Mouse (Mus musculus) adrenal gland, adult (tissue): ENCODE results near the gene Ecel1.

Source experiments
- DNase-seq, 2 experiments: peaks; one replicate each; pipeline ENCODE4 v3.0.0; 2022 to 2023; ENCODE audit warnings: low spot score in 1 of 2; ENCODE audit not compliant: inconsistent age in 2 of 2

The Ecel1 gene

DNA sequence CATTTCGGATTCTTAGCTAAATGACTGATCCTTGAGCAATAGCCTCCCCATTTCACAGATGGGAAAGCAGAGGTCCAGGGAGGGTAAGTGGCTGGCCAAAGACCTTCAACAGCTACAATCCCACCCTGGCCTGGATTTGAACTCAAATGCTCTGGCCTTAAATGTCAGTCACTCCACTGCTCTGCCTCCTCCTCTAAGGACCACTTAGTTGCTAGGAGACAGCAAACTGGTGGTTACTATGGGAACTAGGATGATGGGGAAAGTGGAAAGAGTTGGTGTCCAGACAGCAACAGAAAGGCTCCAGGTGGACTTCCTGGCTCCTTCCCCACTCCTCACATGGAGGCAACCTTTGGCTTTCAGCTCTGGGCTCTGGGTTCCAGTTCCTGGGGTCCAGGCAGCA, 15.0 kb upstream of the Ecel1 start:
- no peak for DNase-seq

DNA sequence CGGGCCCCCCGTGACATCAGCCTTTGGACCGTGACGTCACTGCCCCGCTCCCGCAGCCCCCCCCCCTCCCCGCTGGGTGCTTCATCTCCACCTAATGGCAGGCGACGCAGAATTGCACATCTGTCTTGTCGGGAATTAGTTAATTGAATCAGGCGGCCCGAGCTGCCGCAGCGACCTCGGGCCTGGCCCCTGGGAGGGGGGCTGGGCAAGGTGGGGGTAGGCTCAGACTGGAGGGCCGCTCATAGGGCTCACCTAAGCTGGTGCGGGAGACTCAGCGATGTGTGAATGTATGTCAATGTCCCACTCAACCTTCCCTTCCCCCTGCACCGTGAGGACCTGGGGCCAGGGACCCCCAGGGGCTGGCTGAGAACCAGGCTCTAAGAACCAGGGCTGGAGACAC, 14.1 kb upstream of the Ecel1 start:
- no peak for DNase-seq

- no peak for DNase-seq
Measured at GRCm38 (mm10) chr1:87164796-87165184, 8.5 kb upstream of the Ecel1 start.

DNA sequence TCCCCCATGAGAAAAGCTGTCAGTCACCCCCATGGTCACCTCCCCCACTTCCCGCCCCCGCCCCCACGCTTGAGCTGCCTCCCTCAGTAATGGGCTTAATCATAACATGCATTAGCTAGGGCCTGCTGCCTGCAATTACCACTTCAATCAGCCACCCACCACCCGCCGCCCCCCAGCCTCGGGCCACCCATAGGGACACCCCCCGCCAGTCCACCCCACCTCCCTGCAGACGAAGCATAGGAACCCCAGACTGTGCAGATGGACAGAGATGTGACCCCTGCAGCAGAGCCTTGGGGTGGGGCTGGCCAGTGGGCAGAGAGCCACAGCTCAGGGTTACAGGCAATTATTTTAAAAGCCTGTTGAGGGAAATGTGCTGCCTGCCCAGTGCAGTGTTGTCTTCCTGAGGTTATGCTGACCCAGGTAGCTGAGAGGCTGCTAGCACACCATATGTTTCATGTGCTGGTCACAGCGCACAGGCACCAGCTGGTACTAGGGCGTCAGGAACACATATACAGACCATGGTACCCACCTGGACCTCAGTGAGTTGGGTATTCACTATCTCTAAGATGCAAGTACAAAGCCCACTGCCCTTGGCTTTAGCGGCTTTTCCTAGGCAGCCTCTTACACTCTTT, 8.0 kb upstream of the Ecel1 start:
- no peak for DNase-seq

GRCm38 (mm10) chr1:87159396-87159795, 3.1 kb upstream of the Ecel1 start:
- DNase-seq, result peak; percentile 48 to 78

DNA sequence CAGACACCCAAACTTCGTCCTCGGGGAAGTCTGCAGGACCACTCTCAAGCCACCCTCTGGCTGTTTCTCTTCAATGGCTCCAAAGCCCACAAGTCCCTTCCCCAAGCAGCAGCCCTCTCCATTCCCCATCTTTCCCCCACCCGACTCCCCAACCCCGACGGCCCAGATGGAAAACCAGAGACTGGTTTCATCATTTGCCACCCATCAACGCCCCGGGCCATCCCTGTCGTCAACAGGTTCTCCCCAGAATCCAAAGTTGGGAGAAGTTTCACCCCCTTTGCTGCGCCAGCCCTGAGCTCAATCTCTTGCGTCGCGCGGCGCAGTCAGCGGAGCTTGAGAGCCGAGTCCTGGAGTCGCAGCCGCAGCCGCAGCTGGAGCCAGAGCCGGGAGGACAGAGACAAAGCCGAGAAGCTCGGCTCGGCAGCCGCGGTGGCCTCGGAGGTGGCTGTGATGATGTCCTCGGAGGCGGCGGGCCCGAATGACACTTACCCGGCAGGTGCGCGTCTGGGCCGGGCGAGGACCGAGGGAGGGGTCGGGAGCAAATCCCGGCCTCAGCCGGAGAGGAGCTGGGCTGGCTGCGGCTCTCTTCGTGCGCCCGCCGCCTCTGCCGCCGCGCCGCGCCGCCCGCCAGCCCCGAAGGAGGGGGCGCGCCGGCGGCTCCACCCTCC, 656 bp downstream of the Ecel1 start:
- DNase-seq, result no peak

DNA sequence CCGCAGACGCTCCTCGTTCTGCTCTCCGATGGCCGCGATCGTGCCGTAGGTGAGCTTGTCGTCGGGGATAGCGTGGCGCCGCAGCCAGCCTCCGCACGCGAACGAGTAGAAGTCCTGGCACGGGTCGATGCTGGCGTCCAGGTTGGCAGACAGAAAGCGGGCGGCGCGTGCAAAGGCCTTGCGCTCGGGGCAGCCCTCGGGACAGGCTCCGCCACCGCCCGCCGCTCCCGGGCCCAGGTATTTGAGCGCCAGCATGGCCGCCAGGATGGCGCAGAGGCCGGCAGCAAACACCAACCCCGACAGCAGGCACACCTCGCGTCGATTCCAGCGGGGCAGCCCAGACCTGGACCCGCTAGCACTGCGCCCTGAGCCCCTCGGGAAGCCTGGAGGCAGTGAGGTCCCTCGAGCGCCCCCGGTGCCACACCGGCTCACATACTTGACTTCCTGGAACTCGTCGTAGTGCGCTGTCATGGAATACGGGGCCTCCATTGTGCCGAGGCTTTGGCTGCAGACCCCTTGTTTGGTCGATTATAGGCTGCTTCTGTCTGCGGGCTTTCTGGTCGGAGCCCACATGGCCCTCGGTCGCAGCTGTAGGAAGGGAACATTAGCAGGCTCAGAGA, 1.7 kb downstream of the Ecel1 start:
- DNase-seq, result no peak

DNA sequence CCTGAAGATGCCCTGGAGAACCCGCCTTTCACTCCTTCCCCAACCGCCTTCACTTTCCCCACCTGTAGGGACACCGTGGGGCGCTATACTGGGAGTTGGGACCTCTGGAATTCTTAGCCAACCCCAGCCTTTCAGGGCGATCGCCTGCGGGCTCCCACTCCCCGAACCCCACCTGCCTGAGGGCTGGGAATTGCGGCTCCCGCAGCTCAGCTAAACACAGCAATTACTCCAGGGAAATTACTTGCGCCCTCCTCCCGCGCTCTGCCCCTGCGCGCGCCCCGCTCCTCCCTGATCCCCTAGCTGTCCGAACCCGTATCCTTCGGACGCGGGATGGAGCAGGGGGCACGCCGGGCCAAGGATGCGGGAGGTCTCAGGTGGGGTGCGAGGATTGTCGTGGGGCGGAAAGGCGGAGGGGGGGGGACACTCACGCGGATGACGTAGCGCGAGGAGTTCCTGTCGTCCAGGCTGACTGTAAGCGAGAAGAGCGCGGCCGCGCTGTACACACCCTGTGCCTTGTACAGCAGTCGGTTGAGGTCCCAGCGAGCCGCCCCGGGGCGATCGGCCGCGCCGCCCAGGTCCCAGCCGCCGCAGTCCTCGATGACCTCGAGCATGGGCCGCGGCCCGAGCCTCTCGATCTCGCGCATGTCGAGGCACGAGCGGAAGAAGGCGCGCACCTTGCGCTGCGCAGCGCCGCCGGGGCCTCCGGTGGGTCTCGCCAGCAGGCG, 2.4 kb downstream of the Ecel1 start:
- DNase-seq, result no peak

DNA sequence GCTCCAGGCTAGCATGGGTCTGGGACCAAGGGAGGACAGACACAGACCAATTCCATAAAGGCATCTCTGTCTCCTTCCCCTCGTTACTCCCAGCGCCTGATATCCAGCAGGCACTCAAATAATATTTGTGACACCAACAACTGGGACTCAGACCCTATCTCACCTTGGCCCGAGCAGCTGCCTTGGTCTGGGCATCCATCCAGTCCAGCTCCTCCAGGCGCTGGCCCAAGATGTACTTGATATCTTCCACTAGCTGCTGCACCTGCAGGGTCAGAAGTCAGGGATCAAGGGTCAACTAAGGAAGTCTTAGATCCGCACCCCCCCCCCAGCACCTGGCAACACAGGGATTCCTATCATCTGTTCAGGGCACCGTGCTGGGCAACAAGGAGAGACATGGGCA, 5.0 kb downstream of the Ecel1 start:
- no peak for DNase-seq

DNA sequence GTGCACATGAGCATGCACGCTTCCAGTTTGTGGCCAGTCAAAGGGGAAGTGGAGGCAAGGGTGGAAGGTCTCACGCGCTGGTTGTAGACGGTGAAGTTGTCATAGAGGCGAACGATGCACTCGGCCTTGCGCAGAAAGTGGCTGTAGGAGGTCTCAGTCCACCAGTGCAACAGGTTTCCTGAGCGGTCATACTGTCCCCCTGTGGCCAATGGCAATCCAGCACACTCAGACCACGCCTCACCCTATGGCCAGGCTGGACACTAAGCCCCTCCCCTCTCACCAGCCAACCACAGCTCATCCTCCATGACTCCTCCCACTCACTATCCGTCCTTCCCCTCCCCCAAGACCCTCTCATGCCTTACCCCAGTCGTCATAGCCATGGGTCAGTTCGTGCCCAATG, 6.9 kb downstream of the Ecel1 start:
- no peak for DNase-seq

DNA sequence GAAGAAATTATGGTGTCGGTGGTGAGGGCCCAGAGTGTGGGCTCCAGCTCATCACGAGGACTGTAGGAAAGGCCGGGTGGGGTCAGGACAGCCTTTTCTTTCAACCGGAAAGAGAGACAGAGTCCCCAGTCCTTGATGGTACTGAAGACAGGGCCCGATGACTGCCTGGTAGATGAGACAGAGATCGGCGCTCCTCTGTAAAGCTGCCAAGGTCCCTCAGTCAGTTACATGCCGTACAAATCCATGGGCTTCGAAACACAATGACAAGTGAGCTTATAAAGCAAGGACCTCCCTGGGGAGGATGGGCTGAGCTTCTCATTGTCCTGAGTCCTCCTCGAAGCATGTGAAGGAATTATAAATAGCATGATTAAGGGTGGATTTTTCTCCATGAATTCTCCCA, 13.2 kb downstream of the Ecel1 start:
- DNase-seq, result peak; percentile 80

DNA sequence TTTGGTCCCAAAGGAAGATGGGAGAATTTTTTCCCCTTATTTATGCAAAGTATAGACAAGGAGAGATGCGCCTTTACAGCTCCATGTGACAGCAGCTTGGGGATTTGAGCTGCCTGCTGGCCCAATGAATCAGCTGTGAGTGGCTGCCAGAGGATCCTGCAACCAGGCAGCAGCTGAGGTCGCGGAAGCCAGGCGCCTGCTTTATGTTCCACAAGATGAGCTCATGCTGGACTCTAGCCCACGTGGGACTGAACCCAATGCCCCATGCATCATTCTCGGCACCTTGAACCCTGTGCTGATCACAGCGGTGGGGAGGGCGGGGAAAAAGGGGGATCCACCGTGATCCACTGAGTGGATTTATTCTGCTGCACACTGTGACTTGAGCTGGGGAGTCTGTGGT, 13.9 kb downstream of the Ecel1 start:
- peak; percentile 92 to 94 for DNase-seq

DNA sequence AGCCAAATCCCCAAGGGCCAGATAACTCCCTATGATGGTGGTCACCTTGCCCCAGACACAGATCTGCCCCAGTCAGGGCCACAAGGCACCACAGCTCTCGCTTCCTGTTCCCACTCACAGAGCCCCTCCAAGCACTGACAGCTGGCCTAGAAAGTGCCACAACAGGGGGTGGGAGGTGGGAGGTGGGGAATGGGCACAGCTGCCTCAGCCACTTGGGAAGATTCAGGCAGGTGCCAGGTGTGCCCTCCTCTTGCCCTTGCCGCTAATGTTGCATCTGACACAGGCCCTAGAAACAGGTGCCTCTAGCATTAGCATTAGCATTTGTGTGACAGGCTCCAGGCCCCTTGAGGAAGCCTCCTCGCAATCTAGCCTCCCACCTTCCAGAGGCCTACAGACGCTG, 14.8 kb downstream of the Ecel1 start:
- no peak for DNase-seq

- no peak for DNase-seq
Measured at GRCm38 (mm10) chr1:87131803-87132202, 24.5 kb downstream of the Ecel1 start.

GRCm38 (mm10) chr1:87127206-87128030, 28.9 kb downstream of the Ecel1 start:
- DNase-seq, result peak in 1 of 2 experiments; percentile 60

- no peak for DNase-seq
Measured at GRCm38 (mm10) chr1:87124673-87125072, 31.6 kb downstream of the Ecel1 start, which contains the start of gene Akp3. Gene Akp3, plus strand, starts transcription at chr1:87124973.

GRCm38 (mm10) chr1:87114784-87115183, 41.5 kb downstream of the Ecel1 start:
- DNase-seq, result no peak

- peak; percentile 58 to 86 for DNase-seq
Measured at GRCm38 (mm10) chr1:87111719-87112354, 44.5 kb downstream of the Ecel1 start.

DNA sequence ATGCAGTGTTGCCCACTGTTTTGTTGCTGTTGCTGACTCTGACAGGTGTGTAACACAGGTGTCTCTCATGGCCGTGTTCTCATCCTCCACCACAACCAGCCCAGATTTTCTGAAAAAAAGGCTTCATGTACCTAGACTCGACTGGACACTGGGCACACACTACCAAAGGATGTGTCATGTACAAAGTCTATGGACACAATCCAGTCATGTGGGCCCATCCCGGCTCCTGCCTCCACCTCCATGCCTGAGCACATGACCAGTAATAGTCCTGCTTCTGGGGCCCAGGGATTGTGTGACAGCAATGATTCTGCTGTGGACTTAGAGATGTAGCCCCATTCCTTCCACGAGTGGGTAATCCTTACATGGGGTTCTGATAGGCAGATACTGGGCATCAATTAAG, 47.8 kb downstream of the Ecel1 start:
- no peak for DNase-seq

GRCm38 (mm10) chr1:87106536-87106935, 49.8 kb downstream of the Ecel1 start:
- peak; percentile 26 to 79 for DNase-seq
